Mouse (Mus musculus) ES-Bruce4 (cell line): ENCODE measurements around the gene Tmem248. TPM values are rescaled to one million over a fixed set of nuclear protein-coding genes. Genes with fewer than 3 reads are reported as not detected.
A peak's percentile ranks its signal among the peaks of the same experiment; 100 is the strongest.

ENCODE experiments used
- H3K27ac ChIP-seq: 2 replicates; pipeline ENCODE4 v1.5.1; 2012; ENCODE audit warnings: low read length, inconsistent platforms; ENCODE audit not compliant: insufficient read depth
- H3K27me3 ChIP-seq: 2 replicates; pipeline ENCODE4 v1.6.1; 2012; ENCODE audit warnings: mild to moderate bottlenecking, low read length, inconsistent platforms; ENCODE audit not compliant: control insufficient read depth, poor library complexity, insufficient read depth, severe bottlenecking
- H3K36me3 ChIP-seq: 2 replicates; pipeline ENCODE4 v1.6.1; 2012; ENCODE audit warnings: inconsistent platforms, mild to moderate bottlenecking, low read length, moderate library complexity; ENCODE audit not compliant: control insufficient read depth, poor library complexity, insufficient read depth, severe bottlenecking
- H3K4me1 ChIP-seq: one replicate; pipeline ENCODE4 v1.8.1; 2011; ENCODE audit warnings: low read length; ENCODE audit not compliant: control insufficient read depth, insufficient read depth
- H3K4me3 ChIP-seq: 2 replicates; pipeline ENCODE4 v1.5.1; 2011; ENCODE audit warnings: low read depth, mild to moderate bottlenecking, low read length
- H3K9ac ChIP-seq: 2 replicates; pipeline ENCODE4 v1.6.1; 2012; ENCODE audit warnings: low read depth, mild to moderate bottlenecking, inconsistent platforms; ENCODE audit not compliant: poor library complexity, severe bottlenecking
- H3K9me3 ChIP-seq: replicated peaks from 2 replicates; pipeline ENCODE4 v1.6.1; 2012; ENCODE audit warnings: mild to moderate bottlenecking, low read length, inconsistent platforms; ENCODE audit not compliant: control insufficient read depth, poor library complexity, insufficient read depth, severe bottlenecking
- CTCF ChIP-seq: IDR thresholded peaks from one replicate; pipeline ENCODE4 v1.8.1; 2011; ENCODE audit warnings: low read depth, low read length
- EP300 ChIP-seq: IDR thresholded peaks from 2 replicates; pipeline ENCODE4 v1.6.1; 2011; ENCODE audit warnings: low read depth, low read length; ENCODE audit not compliant: insufficient read depth
- POLR2A ChIP-seq: IDR thresholded peaks from one replicate; pipeline ENCODE4 v1.8.1; 2011; ENCODE audit warnings: low read length; ENCODE audit not compliant: insufficient read depth
- polyA plus RNA-seq: library from polyadenylated mRNA; stranded (reverse); fragments of >200 nt; gene quantifications from 2 replicates; pipeline ENCODE4 v1.2.4, GENCODE M21; 2011; ENCODE audit warnings: low read depth; ENCODE audit not compliant: missing spikeins, insufficient read depth, insufficient read length

The Tmem248 gene
- polyA plus RNA-seq, 1 experiment: 60.2 TPM

- TF ChIP-seq EP300 (no peak), POLR2A (peak; percentile 85)
- Histone ChIP-seq H3K9me3 (no peaks in the 10 kb centered on the region), H3K9ac (peak overlapping the region; percentile 92), H3K27ac (peak overlapping the region; percentile 76), H3K27me3 (no peaks in the 10 kb centered on the region), H3K36me3 (peaks cover 20% of the 10 kb centered on the region), H3K4me1 (no peaks in the 10 kb centered on the region), H3K4me3 (peak overlapping the region; percentile 100)
Observed at GRCm38 (mm10) chr5:130256678-130257271, 39.9 kb downstream of the Tmem248 start.

- Histone ChIP-seq H3K27ac (peak overlapping the region; percentile 57; the same call in 1 of the 2 replicates), H3K9me3 (no peaks in the 10 kb centered on the region), H3K36me3 (peaks cover 15% of the 10 kb centered on the region), H3K9ac (peak overlapping the region; percentile 92), H3K4me1 (no peaks in the 10 kb centered on the region), H3K27me3 (no peaks in the 10 kb centered on the region), H3K4me3 (peak overlapping the region; percentile 100)
- TF ChIP-seq EP300: no peak
- no peak for TF ChIP-seq POLR2A
- TF ChIP-seq CTCF: no peak
Observed at GRCm38 (mm10) chr5:130257303-130257702, 40.4 kb downstream of the Tmem248 start.

- Histone ChIP-seq H3K9me3 (no peaks in the 10 kb centered on the region), H3K4me1 (no peaks in the 10 kb centered on the region), H3K27ac (no peak overlapping the region), H3K27me3 (no peaks in the 10 kb centered on the region), H3K9ac (no peak overlapping the region), H3K36me3 (peaks cover 16% of the 10 kb centered on the region), H3K4me3 (no peak overlapping the region)
- no peak for TF ChIP-seq POLR2A
- TF ChIP-seq EP300: no peak
- no peak for TF ChIP-seq CTCF
Observed at GRCm38 (mm10) chr5:130263454-130263853, 46.6 kb downstream of the Tmem248 start.

GRCm38 (mm10) chr5:130264433-130265005, 47.6 kb downstream of the Tmem248 start:
- Histone ChIP-seq H3K9ac (no peak overlapping the region), H3K4me3 (no peak overlapping the region), H3K27ac (no peak overlapping the region), H3K4me1 (no peaks in the 10 kb centered on the region), H3K36me3 (peaks cover 22% of the 10 kb centered on the region), H3K9me3 (no peaks in the 10 kb centered on the region), H3K27me3 (no peaks in the 10 kb centered on the region)
- TF ChIP-seq CTCF: no peak
- TF ChIP-seq EP300: no peak

- TF ChIP-seq POLR2A (no peak), EP300 (no peak), CTCF (peak; percentile 80)
- no peaks in the 10 kb centered on the region for H3K9me3 ChIP-seq
Observed at GRCm38 (mm10) chr5:130266651-130267050, 49.8 kb downstream of the Tmem248 start.

GRCm38 (mm10) chr5:130267316-130267715, 50.4 kb downstream of the Tmem248 start:
- H3K27ac ChIP-seq: no peak overlapping the region
- no peak overlapping the region for H3K4me3 ChIP-seq
- H3K27me3 ChIP-seq: no peaks in the 10 kb centered on the region
- peaks cover 22% of the 10 kb centered on the region for H3K36me3 ChIP-seq
- TF ChIP-seq POLR2A (no peak), CTCF (peak; percentile 57)
- no peaks in the 10 kb centered on the region for H3K4me1 ChIP-seq
- H3K9me3 ChIP-seq: no peaks in the 10 kb centered on the region
- H3K9ac ChIP-seq: no peak overlapping the region

More at GRCm38 (mm10) chr5:130266651-130267050, 49.8 kb downstream of the Tmem248 start:
- no peak overlapping the region for H3K4me3 ChIP-seq
- H3K9ac ChIP-seq: no peak overlapping the region
- H3K27ac ChIP-seq: no peak overlapping the region
- no peaks in the 10 kb centered on the region for H3K27me3 ChIP-seq
- H3K4me1 ChIP-seq: no peaks in the 10 kb centered on the region
- peaks cover 22% of the 10 kb centered on the region for H3K36me3 ChIP-seq
